Mouse (Mus musculus) midbrain, embryonic 13.5 days (tissue): ENCODE results near the gene Nhs. TPM values are rescaled to one million over a fixed set of nuclear protein-coding genes. Genes with fewer than 3 reads are reported as not detected.
A peak's percentile ranks its signal among the peaks of the same experiment; 100 is the strongest.

Source experiments
- ATAC-seq: fragments of 200-750 bp; cut with Nextera tagmentation; 2 replicates; pipeline ENCODE4 v1.8.0; 2017; ENCODE audit warnings: mild to moderate bottlenecking, moderate TSS enrichment, moderate library complexity
- H3K27ac ChIP-seq: fragments of 300-500 bp; sonication (generic); 2 replicates; pipeline ENCODE4 v1.5.1; 2015; ENCODE audit warnings: inconsistent platforms, mild to moderate bottlenecking, moderate library complexity
- H3K27me3 ChIP-seq: fragments of 300-500 bp; sonication (generic); 2 replicates; pipeline ENCODE4 v1.6.1; 2015; ENCODE audit warnings: mild to moderate bottlenecking, inconsistent platforms
- H3K36me3 ChIP-seq: fragments of 300-500 bp; sonication (generic); 2 replicates; pipeline ENCODE4 v1.6.1; 2015; ENCODE audit warnings: mild to moderate bottlenecking, inconsistent platforms
- H3K4me1 ChIP-seq: fragments of 300-500 bp; sonication (generic); replicated peaks from 2 replicates; pipeline ENCODE4 v1.6.1; 2015; ENCODE audit warnings: inconsistent platforms
- H3K4me2 ChIP-seq: fragments of 300-500 bp; sonication (generic); replicated peaks from 2 replicates; pipeline ENCODE4 v1.6.1; 2015; ENCODE audit warnings: moderate library complexity, mild to moderate bottlenecking, inconsistent platforms
- H3K4me3 ChIP-seq: fragments of 300-500 bp; sonication (generic); replicated peaks from 2 replicates; pipeline ENCODE4 v1.5.1; 2015; ENCODE audit warnings: mild to moderate bottlenecking, inconsistent platforms
- H3K9ac ChIP-seq: fragments of 300-500 bp; sonication (generic); replicated peaks from 2 replicates; pipeline ENCODE4 v1.6.1; 2015; ENCODE audit warnings: mild to moderate bottlenecking, inconsistent platforms
- H3K9me3 ChIP-seq: fragments of 300-500 bp; sonication (generic); 2 replicates; pipeline ENCODE4 v1.6.1; 2016; ENCODE audit warnings: mild to moderate bottlenecking, inconsistent platforms
- WGBS: fragments of 180-500 bp; shearing (Covaris S2); methylation state at CpG from one replicate; pipeline ENCODE4 v1.1.7; 2015; 5-methylcytosine and 5-hydroxymethylcytosine counted together
- polyA plus RNA-seq: library from polyadenylated mRNA; unstranded; fragments of >200 nt; fragmentation: Nextera tagmentation; extraction: Ambion mirVana; gene quantifications from 2 replicates; pipeline ENCODE4 v1.2.1, GENCODE M21; 2015

The Nhs gene
- polyA plus RNA-seq = 3.1 and 3.3 TPM in 2 replicates

DNA sequence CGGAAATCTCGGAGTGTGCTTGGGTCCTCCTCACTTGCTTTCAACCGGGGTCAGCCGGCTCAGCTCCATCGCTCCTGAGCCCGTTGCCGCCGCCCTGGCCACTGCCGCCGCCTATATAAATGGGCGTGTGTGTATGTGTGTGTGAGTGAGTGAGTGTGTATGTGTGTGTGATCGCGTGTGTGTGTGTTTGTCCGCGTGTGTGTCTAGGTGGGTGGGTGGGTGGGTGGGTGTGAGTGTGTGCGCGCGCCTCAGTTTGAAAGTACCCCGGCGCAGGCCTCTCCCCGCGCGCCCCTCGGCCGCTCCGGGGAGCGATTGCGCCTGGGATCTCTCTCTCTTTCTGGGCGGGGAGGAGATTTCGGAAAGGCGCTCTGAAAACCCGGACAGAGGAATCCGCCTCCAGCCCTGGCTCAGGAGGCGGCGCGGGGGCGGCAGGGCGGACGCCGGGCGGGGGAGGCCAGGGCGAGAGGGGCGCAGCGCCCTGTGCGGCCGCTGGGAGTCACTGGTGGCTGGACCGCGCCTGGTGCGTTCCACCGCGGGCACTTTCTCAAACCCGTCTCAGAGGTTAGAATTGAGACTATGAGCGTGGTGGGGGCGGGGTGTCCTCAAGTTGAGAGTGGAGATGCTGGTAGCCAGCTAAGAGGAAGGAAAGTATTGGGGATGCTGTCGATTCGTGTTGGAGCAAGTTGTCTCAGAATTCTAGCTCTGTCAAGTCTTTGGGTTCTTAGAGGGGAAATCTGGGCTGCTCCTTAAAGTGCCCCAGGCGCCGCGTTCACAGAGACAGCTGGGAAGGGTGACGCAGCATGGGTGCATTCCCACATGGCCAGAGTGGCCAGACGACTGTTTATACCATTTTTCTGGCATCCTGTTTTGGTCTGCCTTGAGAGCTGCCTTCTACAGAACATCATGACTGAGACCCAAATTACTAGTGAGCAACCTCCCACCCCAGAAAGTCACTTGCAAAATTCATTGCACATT, at the start of gene Nhs:
Gene Nhs (minus strand): TSS at position 94 of the 975 bp plus-strand sequence.
- Histone ChIP-seq H3K4me1 (peaks cover 14% of the 10 kb centered on the region; the same call in 1 of the 2 replicates), H3K4me3 (peak within 1 kb of the TSS; percentile 61), H3K9ac (peak within 1 kb of the TSS; percentile 78), H3K27ac (peak within 1 kb of the TSS; percentile 72), H3K27me3 (peaks cover 40% of the 10 kb centered on the region), H3K36me3 (no peaks in the 10 kb centered on the region), H3K9me3 (no peaks in the 10 kb centered on the region), H3K4me2 (peak within 1 kb of the TSS; percentile 67)
- ATAC-seq = peak; percentile 87
- WGBS = 30% methylated on average over 46 of the region's 61 CpGs

DNA sequence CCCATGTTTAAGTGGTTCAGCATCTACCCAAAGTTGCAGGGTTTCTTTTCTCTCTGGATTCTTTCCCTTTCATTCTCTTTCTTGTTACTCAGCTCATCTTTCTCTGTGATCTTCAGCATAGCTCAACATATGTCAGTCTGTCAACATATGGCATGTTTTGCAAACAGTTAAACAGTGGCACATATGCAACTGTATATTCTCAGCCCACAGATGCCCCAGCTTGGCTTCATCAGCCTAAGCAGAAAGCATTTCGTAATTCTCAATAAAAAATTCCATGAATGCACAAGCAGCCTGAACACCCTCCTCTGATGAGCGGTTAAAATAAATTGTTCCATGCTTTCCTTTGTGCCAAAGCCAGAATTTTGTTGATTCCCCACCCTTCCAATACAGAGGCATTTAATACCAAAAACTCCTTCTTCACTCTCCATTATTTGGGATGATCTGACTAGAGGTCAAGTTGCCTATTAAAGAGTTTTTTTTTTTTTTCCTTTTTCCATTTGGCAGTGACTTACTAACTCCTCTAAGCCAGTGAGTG, 46.9 kb upstream of the Nhs start:
- no peaks in the 10 kb centered on the region for H3K4me1 ChIP-seq
- 85% methylated on average over 2 of the region's 2 CpGs for WGBS

GRCm38 (mm10) chrX:162158743-162159636, 540 bp downstream of the Nhs start:
- Histone ChIP-seq H3K36me3 (no peaks in the 10 kb centered on the region), H3K27me3 (peaks cover 42% of the 10 kb centered on the region), H3K27ac (peak overlapping the region; percentile 72), H3K9ac (peak overlapping the region; percentile 78), H3K9me3 (no peaks in the 10 kb centered on the region), H3K4me2 (peak overlapping the region; percentile 67), H3K4me1 (peaks cover 14% of the 10 kb centered on the region; the same call in 1 of the 2 replicates), H3K4me3 (peak overlapping the region; percentile 61)
- 31% methylated on average over 75 of the region's 80 CpGs for WGBS
- peak; percentile 80 for ATAC-seq

More for the DNA sequence above, 46.9 kb upstream of the Nhs start:
- H3K27me3 ChIP-seq = 0 out of 2 replicates have a peak, but pooled peaks cover 3% of the 10 kb centered on the region
- H3K36me3 ChIP-seq = no peaks in the 10 kb centered on the region
- H3K4me2 ChIP-seq = no peak overlapping the region
- H3K4me3 ChIP-seq = no peak overlapping the region
- no peak overlapping the region for H3K27ac ChIP-seq
- H3K9ac ChIP-seq = no peak overlapping the region
- no peaks in the 10 kb centered on the region for H3K9me3 ChIP-seq
- ATAC-seq = no peak

- no peak overlapping the region for H3K27ac ChIP-seq
Observed at GRCm38 (mm10) chrX:162158142-162158541, 1.4 kb downstream of the Nhs start.

DNA sequence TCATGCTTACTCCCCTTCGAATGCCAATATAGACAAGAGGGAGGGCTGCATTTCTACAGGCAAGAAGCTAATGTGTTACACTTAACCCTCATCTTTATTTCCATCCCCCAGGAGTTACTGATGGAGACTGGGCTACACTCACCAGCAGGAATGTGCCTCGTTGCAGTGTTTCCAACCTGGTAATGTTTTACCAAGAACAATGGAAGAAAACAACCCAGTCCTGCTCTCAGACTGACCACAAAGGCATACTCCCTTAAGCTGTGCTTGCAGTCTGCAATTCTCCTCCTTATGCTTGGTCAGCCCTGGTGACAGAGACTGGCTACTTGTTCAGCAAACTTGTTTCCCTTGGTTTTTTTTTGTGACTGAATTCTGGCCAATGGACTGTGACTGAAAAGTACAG, 21.7 kb downstream of the Nhs start:
- no peak overlapping the region for H3K4me2 ChIP-seq
- no peak for ATAC-seq
- 54% methylated on average over 2 of the region's 2 CpGs for WGBS

More at GRCm38 (mm10) chrX:162158142-162158541, 1.4 kb downstream of the Nhs start:
- no peak for ATAC-seq
- H3K9me3 ChIP-seq = no peaks in the 10 kb centered on the region
- 53% methylated on average over 5 of the region's 5 CpGs for WGBS
- peak overlapping the region; percentile 67 for H3K4me2 ChIP-seq
- H3K4me3 ChIP-seq = peak overlapping the region; percentile 61
- H3K9ac ChIP-seq = peak overlapping the region; percentile 78
- H3K36me3 ChIP-seq = no peaks in the 10 kb centered on the region
- peaks cover 48% of the 10 kb centered on the region for H3K27me3 ChIP-seq
- H3K4me1 ChIP-seq = peaks cover 14% of the 10 kb centered on the region; the same call in 1 of the 2 replicates

GRCm38 (mm10) chrX:162113257-162113656, 46.3 kb downstream of the Nhs start:
- Histone ChIP-seq H3K27ac (no peak overlapping the region), H3K36me3 (no peaks in the 10 kb centered on the region), H3K9me3 (no peaks in the 10 kb centered on the region), H3K4me3 (no peak overlapping the region), H3K27me3 (peaks cover 58% of the 10 kb centered on the region; the same call in 1 of the 2 replicates), H3K4me2 (no peak overlapping the region), H3K9ac (no peak overlapping the region), H3K4me1 (no peaks in the 10 kb centered on the region)
- 72% methylated on average over 5 of the region's 5 CpGs for WGBS
- ATAC-seq = no peak

More for the DNA sequence above, 21.7 kb downstream of the Nhs start:
- Histone ChIP-seq H3K4me1 (peaks cover 12% of the 10 kb centered on the region; the same call in 1 of the 2 replicates), H3K4me3 (no peak overlapping the region), H3K27me3 (peaks cover 49% of the 10 kb centered on the region), H3K27ac (no peak overlapping the region), H3K9ac (no peak overlapping the region), H3K9me3 (no peaks in the 10 kb centered on the region), H3K36me3 (no peaks in the 10 kb centered on the region)

DNA sequence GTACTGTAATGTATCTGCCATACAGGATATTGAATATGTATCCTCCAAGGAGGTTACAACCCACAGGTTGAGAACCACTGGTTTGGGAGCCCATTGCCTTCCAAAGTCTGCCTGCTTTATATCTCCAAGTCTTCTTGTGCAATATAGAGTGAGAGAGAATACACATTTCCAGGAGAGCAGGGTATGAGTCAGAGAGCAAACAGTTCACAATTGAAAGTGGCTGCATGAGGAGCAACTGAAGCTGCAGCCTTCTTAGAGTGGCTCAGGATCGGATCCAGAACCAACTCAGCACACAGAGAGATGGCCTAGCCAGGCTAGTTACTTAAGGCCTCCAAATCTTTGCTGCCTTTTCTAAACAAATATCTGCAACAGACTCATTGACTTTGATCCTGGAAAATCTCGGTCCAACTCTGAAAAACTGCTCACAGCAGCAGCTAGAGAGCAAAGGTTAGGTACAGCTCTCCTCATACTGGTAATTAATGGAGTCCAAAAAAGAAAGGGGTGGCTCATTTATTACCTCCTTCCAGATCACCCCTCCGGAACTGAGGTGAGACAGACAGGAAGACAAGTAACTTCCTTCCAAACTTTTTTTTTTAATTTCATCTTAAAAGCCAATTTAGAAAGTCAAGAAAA, 56.6 kb downstream of the Nhs start:
- ATAC-seq = no peak
- H3K4me2 ChIP-seq = no peak overlapping the region
- no peaks in the 10 kb centered on the region for H3K9me3 ChIP-seq
- no peak overlapping the region for H3K27ac ChIP-seq
- WGBS = 90% methylated on average over 3 of the region's 3 CpGs
- no peaks in the 10 kb centered on the region for H3K36me3 ChIP-seq
- no peaks in the 10 kb centered on the region for H3K4me1 ChIP-seq
- peaks cover 41% of the 10 kb centered on the region; the same call in 1 of the 2 replicates for H3K27me3 ChIP-seq
- no peak overlapping the region for H3K9ac ChIP-seq
- H3K4me3 ChIP-seq = no peak overlapping the region

DNA sequence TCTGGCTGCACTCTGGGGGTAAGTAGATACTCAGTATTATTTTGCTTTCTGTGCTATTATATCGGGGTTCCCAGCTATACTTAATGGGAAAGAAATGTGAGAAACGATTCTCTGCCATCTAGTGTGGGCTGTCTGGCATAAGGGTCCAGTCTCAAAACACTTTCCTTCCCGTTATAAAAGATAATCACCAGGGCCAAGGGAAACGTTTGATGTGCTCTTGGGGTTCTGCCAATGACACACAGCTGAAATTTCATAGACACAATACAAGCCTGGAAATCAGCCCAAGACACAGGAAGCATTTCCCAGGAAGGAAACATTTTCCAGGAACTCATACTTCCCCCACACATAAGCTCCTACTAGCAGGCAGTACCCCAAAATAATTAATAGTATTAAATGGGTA, 61.2 kb downstream of the Nhs start:
- no peak overlapping the region for H3K4me2 ChIP-seq
- H3K27ac ChIP-seq = no peak overlapping the region
- no peak overlapping the region for H3K4me3 ChIP-seq
- peaks cover 38% of the 10 kb centered on the region; the same call in 1 of the 2 replicates for H3K27me3 ChIP-seq
- H3K36me3 ChIP-seq = no peaks in the 10 kb centered on the region
- H3K9me3 ChIP-seq = no peaks in the 10 kb centered on the region
- no peaks in the 10 kb centered on the region for H3K4me1 ChIP-seq
- no peak overlapping the region for H3K9ac ChIP-seq
- ATAC-seq = no peak
- WGBS = 60% methylated on average over 4 of the region's 4 CpGs

GRCm38 (mm10) chrX:162087291-162087690, 72.2 kb downstream of the Nhs start:
- Histone ChIP-seq H3K9ac (no peak overlapping the region), H3K4me1 (no peaks in the 10 kb centered on the region), H3K36me3 (no peaks in the 10 kb centered on the region), H3K4me2 (no peak overlapping the region), H3K4me3 (no peak overlapping the region), H3K9me3 (no peaks in the 10 kb centered on the region), H3K27me3 (peaks cover 43% of the 10 kb centered on the region; the same call in 1 of the 2 replicates), H3K27ac (no peak overlapping the region)
- 52% methylated on average over 4 of the region's 4 CpGs for WGBS
- ATAC-seq = peak; percentile 80

DNA sequence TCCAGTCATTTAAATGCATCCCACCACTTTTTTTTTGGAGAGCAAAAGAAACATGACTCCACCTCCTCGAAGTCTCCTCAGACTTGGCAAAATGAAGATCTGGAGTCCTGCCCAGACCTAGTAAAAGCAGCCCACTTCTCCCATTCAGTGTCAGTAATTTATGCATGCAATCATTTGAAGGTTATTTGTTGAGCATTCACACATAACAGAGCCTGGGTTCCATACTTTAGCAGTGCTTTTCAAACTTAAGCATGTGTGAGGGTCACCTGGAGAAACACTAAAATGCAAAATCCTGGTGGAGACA, 73.7 kb downstream of the Nhs start:
- Histone ChIP-seq H3K4me2 (no peak overlapping the region), H3K4me3 (no peak overlapping the region), H3K9me3 (no peaks in the 10 kb centered on the region), H3K27ac (no peak overlapping the region), H3K9ac (no peak overlapping the region), H3K27me3 (peaks cover 48% of the 10 kb centered on the region; the same call in 1 of the 2 replicates), H3K4me1 (no peaks in the 10 kb centered on the region), H3K36me3 (no peaks in the 10 kb centered on the region)
- ATAC-seq = no peak
- 75% methylated on average over 1 of the region's 1 CpGs for WGBS
